In the genomic region with DNA sequence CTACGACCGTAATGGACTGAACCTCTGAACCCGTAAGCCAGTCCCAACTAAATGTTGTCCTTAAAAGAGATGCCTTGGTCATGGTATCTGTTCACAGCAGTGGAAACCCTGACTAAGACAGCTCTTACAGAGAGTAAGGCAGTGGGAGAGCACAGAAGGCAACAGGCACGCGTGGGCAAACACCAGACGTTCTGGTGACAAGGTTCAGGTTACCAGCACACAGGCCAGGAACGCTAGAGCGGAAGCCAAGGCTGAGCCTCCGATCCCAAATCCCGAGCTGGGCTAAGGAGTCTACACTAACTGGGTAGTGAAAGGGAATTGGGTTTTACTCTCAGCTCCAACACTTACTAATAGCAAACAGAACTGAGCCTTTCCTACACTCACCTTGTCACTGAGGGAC, we compare ENCODE assay signal across 22 mouse cellular contexts. TPM values are rescaled to one million over a fixed set of nuclear protein-coding genes. Genes with fewer than 3 reads are reported as not detected.
DNase-seq lines count a peak whose midpoint lies in the region; ATAC-seq and TF ChIP-seq lines count a peak whose summit lies in the region.
"Had no signal": no experiment of that assay in that cellular context is flagged by ENCODE, and none has a peak within 500 bp of the region (broad histone marks: within the 10 kb centered on the region; RNA-seq: fewer than 3 reads in every experiment).

No protein-coding gene starts in this region.

- TF ChIP-seq CTCF in kidney, postnatal 0 days (IDR thresholded peaks at IDR 0.05; ENCODE audit: low read depth), result no peak
- no peak for TF ChIP-seq CTCF in left cerebral cortex, adult 2 months (IDR thresholded peaks at IDR 0.05)

- H3K4me3 ChIP-seq in kidney, embryonic 14.5 days (ENCODE audit: low read length), result no peak overlapping the region
- no peak overlapping the region for H3K4me3 ChIP-seq in kidney, postnatal 0 days (replicated peaks; ENCODE audit: low read depth, low read length)
- no peak overlapping the region for H3K4me3 ChIP-seq in kidney, embryonic 16.5 days (ENCODE audit: low read length)
- H3K4me3 ChIP-seq in left cerebral cortex, adult 2 months, result peak overlapping the region; percentile 9
- H3K4me3 ChIP-seq: embryonic facial prominence, embryonic 12.5 days; embryonic facial prominence, embryonic 15.5 days; gastrocnemius, adult 2 months; hindbrain, embryonic 12.5 days; hindbrain, embryonic 15.5 days had no signal

- no peaks in the 10 kb centered on the region for H3K9me3 ChIP-seq in kidney, embryonic 14.5 days (ENCODE audit: control insufficient read depth, low read length)
- no peaks in the 10 kb centered on the region for H3K9me3 ChIP-seq in kidney, postnatal 0 days (replicated peaks; ENCODE audit: low read length)
- peaks cover 5% of the 10 kb centered on the region; the same call in 1 of the 2 replicates for H3K9me3 ChIP-seq in kidney, embryonic 16.5 days (ENCODE audit: low read length)
- H3K9me3 ChIP-seq: embryonic facial prominence, embryonic 12.5 days; embryonic facial prominence, embryonic 15.5 days; hindbrain, embryonic 15.5 days had no signal

- H3K4me1 ChIP-seq in kidney, embryonic 14.5 days (ENCODE audit: control insufficient read depth, insufficient read depth, low read length), result peaks cover 27% of the 10 kb centered on the region; the same call in 1 of the 2 replicates
- no peaks in the 10 kb centered on the region; the same call in 1 of the 2 replicates for H3K4me1 ChIP-seq in kidney, postnatal 0 days (replicated peaks; ENCODE audit: insufficient read depth, low read length)
- peaks cover 19% of the 10 kb centered on the region for H3K4me1 ChIP-seq in kidney, embryonic 16.5 days (ENCODE audit: insufficient read depth, low read length)

- H3K27ac ChIP-seq in kidney, embryonic 14.5 days (ENCODE audit: low read depth, low read length), result no peak overlapping the region
- H3K27ac ChIP-seq in kidney, postnatal 0 days, result no peak overlapping the region
- H3K27ac ChIP-seq in kidney, embryonic 16.5 days (ENCODE audit: low read length), result no peak overlapping the region
- H3K27ac ChIP-seq in left cerebral cortex, adult 2 months, result no peak overlapping the region
- H3K27ac ChIP-seq: embryonic facial prominence, embryonic 12.5 days; embryonic facial prominence, embryonic 15.5 days; gastrocnemius, adult 2 months; hindbrain, embryonic 12.5 days; hindbrain, embryonic 15.5 days had no signal

- no peaks in the 10 kb centered on the region for H3K36me3 ChIP-seq in kidney, embryonic 14.5 days (ENCODE audit: control insufficient read depth, insufficient read depth, low read length)
- no peaks in the 10 kb centered on the region for H3K36me3 ChIP-seq in kidney, postnatal 0 days (ENCODE audit: insufficient read depth, low read length)
- 0 out of 2 replicates have a peak, but pooled peaks cover 3% of the 10 kb centered on the region for H3K36me3 ChIP-seq in kidney, embryonic 16.5 days (ENCODE audit: insufficient read depth, low read length)
- H3K36me3 ChIP-seq: embryonic facial prominence, embryonic 12.5 days; embryonic facial prominence, embryonic 15.5 days; hindbrain, embryonic 12.5 days; hindbrain, embryonic 15.5 days had no signal

- no peaks in the 10 kb centered on the region for H3K27me3 ChIP-seq in kidney, embryonic 14.5 days (ENCODE audit: control insufficient read depth, insufficient read depth, low read length)
- no peaks in the 10 kb centered on the region for H3K27me3 ChIP-seq in kidney, postnatal 0 days (ENCODE audit: insufficient read depth, low read length)
- H3K27me3 ChIP-seq in kidney, embryonic 16.5 days (ENCODE audit: insufficient read depth, low read length), result no peaks in the 10 kb centered on the region
- H3K27me3 ChIP-seq: embryonic facial prominence, embryonic 12.5 days; embryonic facial prominence, embryonic 15.5 days; hindbrain, embryonic 12.5 days; hindbrain, embryonic 15.5 days had no signal

- no peak overlapping the region for H3K4me2 ChIP-seq in kidney, embryonic 14.5 days (replicated peaks; ENCODE audit: low read depth, low read length)
- H3K4me2 ChIP-seq in kidney, postnatal 0 days (ENCODE audit: low read length), result no peak overlapping the region
- H3K4me2 ChIP-seq in kidney, embryonic 16.5 days (replicated peaks; ENCODE audit: low read depth, low read length), result no peak overlapping the region
- H3K4me2 ChIP-seq: embryonic facial prominence, embryonic 12.5 days; embryonic facial prominence, embryonic 15.5 days; heart, embryonic 11.5 days; hindbrain, embryonic 12.5 days; hindbrain, embryonic 15.5 days had no signal

- peak; percentile 41 for DNase-seq in kidney, adult 11 months
- no peak for DNase-seq in kidney, postnatal 0 days (ENCODE audit: low spot score)
- DNase-seq in left cerebral cortex, adult 2 months (ENCODE audit: extremely low spot score in 1 of 2, low spot score in 2 of 2), result no peak
- no peak for DNase-seq in left cerebral cortex, postnatal 36 days (ENCODE audit: low spot score in 2 of 2)
- DNase-seq: adrenal gland, adult 8-10 months; adrenal gland, postnatal 25 days; cerebellum, adult 18-20 months; cerebellum, adult 9-10 months; cerebellum, postnatal 14 days; forebrain, postnatal 0 days; gastrocnemius, adult 2 months; gastrocnemius, postnatal 14 days; heart, adult 11 months had no signal

- WGBS in kidney, embryonic 14.5 days, result 78% methylated on average over 10 of the region's 10 CpGs
- WGBS in kidney, postnatal 0 days, result 74% methylated on average over 10 of the region's 10 CpGs
- 75% methylated on average over 10 of the region's 10 CpGs for WGBS in kidney, embryonic 16.5 days

- ATAC-seq in kidney, embryonic 14.5 days (ENCODE audit: low FRiP score, low TSS enrichment), result no peak
- ATAC-seq in kidney, postnatal 0 days (replicated peaks; ENCODE audit: low FRiP score, low read depth), result no peak
- no peak for ATAC-seq in kidney, embryonic 16.5 days (ENCODE audit: low FRiP score, low TSS enrichment)
- ATAC-seq: activated CD4-positive, CD25-positive, alpha-beta regulatory T cell, adult 4 months; forebrain, embryonic 14.5 days; forebrain, postnatal 0 days had no signal

- no peak overlapping the region for H3K9ac ChIP-seq in kidney, embryonic 14.5 days (ENCODE audit: low read depth, low read length)
- 0 out of 2 replicates have a peak overlapping the region, but pooled peaks have one; percentile 8 for H3K9ac ChIP-seq in kidney, postnatal 0 days (ENCODE audit: low read depth, low read length)
- H3K9ac ChIP-seq in kidney, embryonic 16.5 days (replicated peaks; ENCODE audit: low read length), result no peak overlapping the region
- H3K9ac ChIP-seq: embryonic facial prominence, embryonic 12.5 days; embryonic facial prominence, embryonic 15.5 days; forebrain, postnatal 0 days; hindbrain, embryonic 12.5 days; hindbrain, embryonic 15.5 days had no signal

- intact Hi-C loops in left cerebral cortex, adult 2 months (cut with DNase I), result loop anchor here (5.0 kb wide), 1 partner anchor 95 kb away; no protein-coding TSS in a partner anchor
- intact Hi-C loops in left cerebral cortex, postnatal 36 days (cut with DNase I), result loop anchor here (5.0 kb wide), 1 partner anchor 40 kb away; no protein-coding TSS in a partner anchor

RNA-seq across cellular contexts. Expression of gene Osbpl3, which starts 3.8 kb away (rescaled TPM):
- 11.4 and 17.0 TPM in 2 replicates for polyA plus RNA-seq in kidney, embryonic 14.5 days (2014; fragmentation: Nextera tagmentation; extraction: Ambion mirVana)
- polyA plus RNA-seq in kidney, postnatal 0 days (2015; fragmentation: Nextera tagmentation; extraction: Ambion mirVana), result 17.4 and 19.7 TPM in 2 replicates
- 18.2 and 22.5 TPM in 2 replicates for polyA plus RNA-seq in kidney, embryonic 16.5 days (2015; fragmentation: Nextera tagmentation; extraction: Ambion mirVana)
- 10 to 100 TPM; 45.5 to 56.0 TPM for total RNA-seq in left cerebral cortex, adult 2 months (2021)
- total RNA-seq in left cerebral cortex, postnatal 36 days (2021), result 10 to 100 TPM; 34.2 to 41.6 TPM
